Mouse (Mus musculus) heart, embryonic 12.5 days (tissue): Measurements from ENCODE around the gene Wscd2. TPM values are rescaled to one million over a fixed set of nuclear protein-coding genes. Genes with fewer than 3 reads are reported as not detected.

Experiments used
- ATAC-seq: fragments of 200-750 bp; cut with Nextera tagmentation; 2 replicates; pipeline ENCODE4 v1.8.0; 2017; ENCODE audit warnings: moderate TSS enrichment, moderate library complexity; ENCODE audit not compliant: insufficient number of reproducible peaks, low FRiP score
- H3K27ac ChIP-seq: fragments of 300-500 bp; sonication (generic); 2 replicates; pipeline ENCODE4 v1.5.1; 2016; ENCODE audit warnings: mild to moderate bottlenecking, moderate library complexity; ENCODE audit not compliant: poor library complexity, severe bottlenecking
- H3K27me3 ChIP-seq: fragments of 300-500 bp; sonication (generic); replicated peaks from 2 replicates; pipeline ENCODE4 v1.6.1; 2016; ENCODE audit warnings: mild to moderate bottlenecking, moderate library complexity
- H3K36me3 ChIP-seq: fragments of 300-500 bp; sonication (generic); 2 replicates; pipeline ENCODE4 v1.6.1; 2016; ENCODE audit warnings: mild to moderate bottlenecking, moderate library complexity
- H3K4me1 ChIP-seq: fragments of 300-500 bp; sonication (generic); replicated peaks from 2 replicates; pipeline ENCODE4 v1.6.1; 2016; ENCODE audit warnings: mild to moderate bottlenecking
- H3K4me2 ChIP-seq: fragments of 300-500 bp; sonication (generic); 2 replicates; pipeline ENCODE4 v1.6.1; 2016; ENCODE audit warnings: mild to moderate bottlenecking, moderate library complexity
- H3K4me3 ChIP-seq: fragments of 300-500 bp; sonication (generic); 2 replicates; pipeline ENCODE4 v1.5.1; 2016; ENCODE audit warnings: mild to moderate bottlenecking
- H3K9ac ChIP-seq: fragments of 300-500 bp; sonication (generic); 2 replicates; pipeline ENCODE4 v1.6.1; 2016; ENCODE audit warnings: mild to moderate bottlenecking, moderate library complexity
- H3K9me3 ChIP-seq: fragments of 300-500 bp; sonication (generic); replicated peaks from 2 replicates; pipeline ENCODE4 v1.6.1; 2016; ENCODE audit warnings: mild to moderate bottlenecking, moderate library complexity
- WGBS: fragments of 180-500 bp; shearing (Covaris S2); methylation state at CpG from one replicate; pipeline ENCODE4 v1.1.7; 2016; 5-methylcytosine and 5-hydroxymethylcytosine counted together
- polyA plus RNA-seq: library from polyadenylated mRNA; unstranded; fragments of >200 nt; fragmentation: Nextera tagmentation; extraction: Ambion mirVana; gene quantifications from 2 replicates; pipeline ENCODE4 v1.2.1, GENCODE M21; 2016

The Wscd2 gene
- polyA plus RNA-seq, 1 experiment from 2014 or later: 5.4 TPM

DNA sequence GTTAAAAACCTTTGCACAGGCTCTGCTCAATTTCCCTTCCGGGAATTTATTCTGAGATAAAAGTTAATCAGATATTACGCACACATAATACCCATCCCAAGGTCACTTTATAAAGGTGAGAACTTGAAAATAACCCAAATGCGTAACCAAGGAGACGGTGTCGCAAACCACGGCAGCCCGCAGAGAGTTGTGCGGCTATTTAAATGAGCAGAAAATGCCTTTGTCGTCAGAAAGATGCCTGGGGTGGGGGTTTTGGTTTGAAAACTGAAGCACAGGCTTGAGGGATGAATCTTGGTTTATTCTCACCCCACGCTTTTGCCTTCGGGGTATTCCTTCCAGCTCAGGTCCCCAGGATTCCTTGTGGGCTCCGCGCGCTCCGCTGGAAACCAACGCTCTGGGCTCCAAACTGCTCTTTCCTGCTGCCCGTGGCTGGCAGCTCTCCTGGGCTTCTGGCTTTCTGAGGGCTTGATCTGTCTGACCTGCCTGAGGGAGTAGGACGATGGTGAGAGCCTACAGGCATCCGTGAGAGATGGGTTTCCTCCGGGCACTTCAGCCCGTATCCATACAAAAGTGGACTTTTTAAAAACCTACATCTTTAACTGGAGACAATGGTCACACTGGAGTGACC lies 28.0 kb upstream of the Wscd2 start:
- H3K9ac ChIP-seq: no peak overlapping the region
- H3K27me3 ChIP-seq: peaks cover 62% of the 10 kb centered on the region
- H3K27ac ChIP-seq: no peak overlapping the region
- no peak for ATAC-seq
- no peaks in the 10 kb centered on the region for H3K9me3 ChIP-seq
- no peaks in the 10 kb centered on the region for H3K4me1 ChIP-seq
- H3K4me3 ChIP-seq: no peak overlapping the region
- H3K36me3 ChIP-seq: no peaks in the 10 kb centered on the region
- WGBS: 24% methylated on average over 21 of the region's 21 CpGs
- H3K4me2 ChIP-seq: no peak overlapping the region; the same call in 1 of the 2 replicates

DNA sequence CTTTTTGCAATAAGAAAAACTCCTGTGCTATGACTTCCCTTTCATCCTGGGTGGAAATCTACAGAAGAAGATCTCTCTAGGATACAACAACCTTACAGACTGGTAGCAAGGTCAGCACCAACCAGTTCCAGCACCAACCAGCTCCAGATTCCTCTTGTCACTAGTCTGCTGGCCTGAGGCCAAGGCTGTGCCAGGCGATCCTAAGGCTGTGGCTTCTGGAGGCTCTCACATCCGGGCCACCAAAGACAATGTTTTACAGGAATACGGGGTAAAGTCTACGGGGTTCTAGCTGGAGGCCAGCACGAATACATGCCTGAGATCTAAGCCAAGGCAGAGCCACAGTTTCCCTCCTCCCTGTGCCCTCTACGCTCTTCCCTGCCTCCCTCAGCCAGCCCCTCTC lies 25.4 kb upstream of the Wscd2 start:
- Histone ChIP-seq H3K9ac (no peak overlapping the region), H3K27me3 (peaks cover 52% of the 10 kb centered on the region), H3K9me3 (no peaks in the 10 kb centered on the region), H3K4me3 (no peak overlapping the region), H3K4me1 (peaks cover 6% of the 10 kb centered on the region), H3K4me2 (no peak overlapping the region), H3K36me3 (no peaks in the 10 kb centered on the region), H3K27ac (no peak overlapping the region)
- no peak for ATAC-seq
- 77% methylated on average over 6 of the region's 6 CpGs for WGBS

- Histone ChIP-seq H3K9me3 (no peaks in the 10 kb centered on the region), H3K4me3 (no peak overlapping the region), H3K4me1 (peaks cover 6% of the 10 kb centered on the region), H3K36me3 (no peaks in the 10 kb centered on the region), H3K4me2 (no peak overlapping the region), H3K9ac (no peak overlapping the region), H3K27ac (no peak overlapping the region), H3K27me3 (peaks cover 37% of the 10 kb centered on the region)
- no peak for ATAC-seq
- WGBS: 68% methylated on average over 6 of the region's 6 CpGs
These were observed 23.6 kb upstream of the Wscd2 start for GRCm38 (mm10) chr5:113466536-113466935.

GRCm38 (mm10) chr5:113467072-113467471 lies 23.1 kb upstream of the Wscd2 start:
- Histone ChIP-seq H3K27me3 (peaks cover 32% of the 10 kb centered on the region), H3K9me3 (no peaks in the 10 kb centered on the region), H3K4me3 (no peak overlapping the region), H3K27ac (no peak overlapping the region), H3K36me3 (no peaks in the 10 kb centered on the region), H3K4me1 (peaks cover 6% of the 10 kb centered on the region), H3K9ac (no peak overlapping the region), H3K4me2 (no peak overlapping the region)
- ATAC-seq: no peak
- WGBS: 39% methylated on average over 4 of the region's 4 CpGs

GRCm38 (mm10) chr5:113467765-113468164 lies 22.4 kb upstream of the Wscd2 start:
- Histone ChIP-seq H3K4me3 (no peak overlapping the region), H3K4me2 (peak overlapping the region; percentile 29), H3K27ac (no peak overlapping the region), H3K36me3 (no peaks in the 10 kb centered on the region), H3K9me3 (no peaks in the 10 kb centered on the region), H3K9ac (no peak overlapping the region), H3K4me1 (peaks cover 6% of the 10 kb centered on the region), H3K27me3 (peaks cover 25% of the 10 kb centered on the region)
- WGBS: under 1% methylated on average over 8 of the region's 8 CpGs
- no peak for ATAC-seq

DNA sequence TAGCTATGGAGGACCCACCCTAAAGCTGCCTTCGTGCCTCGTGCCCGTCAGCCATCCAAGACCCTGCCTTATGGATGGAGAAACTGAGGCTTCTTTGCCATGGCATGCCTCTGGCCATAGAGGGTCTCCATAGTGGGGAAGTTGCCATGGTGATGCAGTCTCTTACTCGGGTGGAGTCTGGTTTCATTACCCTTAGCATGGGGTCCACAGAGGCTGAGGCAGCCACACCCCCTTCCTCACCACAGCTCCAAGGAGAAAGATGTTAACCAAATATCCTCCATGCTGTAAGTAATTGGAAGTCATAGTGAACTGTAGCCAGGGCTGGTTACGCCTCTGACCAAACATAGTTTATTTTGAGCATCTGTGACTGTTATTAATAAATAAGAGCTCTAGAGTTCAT lies 21.5 kb upstream of the Wscd2 start:
- WGBS: 67% methylated on average over 5 of the region's 5 CpGs
- no peak overlapping the region for H3K27ac ChIP-seq
- H3K9ac ChIP-seq: no peak overlapping the region
- no peaks in the 10 kb centered on the region for H3K9me3 ChIP-seq
- ATAC-seq: no peak
- peaks cover 6% of the 10 kb centered on the region for H3K4me1 ChIP-seq
- H3K36me3 ChIP-seq: no peaks in the 10 kb centered on the region
- H3K4me3 ChIP-seq: no peak overlapping the region
- no peak overlapping the region for H3K4me2 ChIP-seq
- peaks cover 16% of the 10 kb centered on the region for H3K27me3 ChIP-seq

GRCm38 (mm10) chr5:113469231-113469630 lies 20.9 kb upstream of the Wscd2 start:
- H3K4me1 ChIP-seq: peaks cover 6% of the 10 kb centered on the region
- H3K4me2 ChIP-seq: no peak overlapping the region
- H3K9ac ChIP-seq: no peak overlapping the region
- no peaks in the 10 kb centered on the region for H3K9me3 ChIP-seq
- peaks cover 13% of the 10 kb centered on the region; the same call in 1 of the 2 replicates for H3K27me3 ChIP-seq
- no peak overlapping the region for H3K4me3 ChIP-seq
- WGBS: 86% methylated on average over 5 of the region's 5 CpGs
- ATAC-seq: no peak
- no peak overlapping the region for H3K27ac ChIP-seq
- no peaks in the 10 kb centered on the region for H3K36me3 ChIP-seq

DNA sequence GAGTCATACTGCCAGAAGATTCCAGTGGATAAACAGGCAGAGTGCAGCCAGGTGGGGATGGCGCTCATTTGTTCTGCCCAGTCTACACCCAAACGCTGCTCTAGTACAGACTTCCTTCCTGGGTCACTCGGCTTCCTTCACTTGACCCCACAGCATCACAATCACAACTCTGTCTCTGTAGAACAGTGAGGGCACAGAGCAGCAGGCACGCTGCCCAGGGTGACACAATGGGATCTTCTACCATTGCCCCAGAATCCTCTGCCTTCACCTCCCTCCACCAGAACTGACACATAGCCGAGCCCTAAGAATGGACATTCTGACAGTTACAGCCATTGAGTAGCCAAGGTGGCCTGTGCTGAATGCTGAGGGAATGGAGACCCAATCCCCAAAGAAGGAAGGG lies 20.3 kb upstream of the Wscd2 start:
- 88% methylated on average over 5 of the region's 5 CpGs for WGBS
- no peak overlapping the region for H3K27ac ChIP-seq

GRCm38 (mm10) chr5:113471417-113471816 lies 18.7 kb upstream of the Wscd2 start:
- 32% methylated on average over 4 of the region's 4 CpGs for WGBS
- Histone ChIP-seq H3K4me3 (no peak overlapping the region), H3K27me3 (peaks cover 8% of the 10 kb centered on the region; the same call in 1 of the 2 replicates), H3K4me2 (no peak overlapping the region), H3K9ac (no peak overlapping the region), H3K4me1 (peaks cover 16% of the 10 kb centered on the region), H3K36me3 (no peaks in the 10 kb centered on the region), H3K9me3 (no peaks in the 10 kb centered on the region), H3K27ac (no peak overlapping the region)
- no peak for ATAC-seq

More for the DNA sequence above, 20.3 kb upstream of the Wscd2 start:
- H3K9me3 ChIP-seq: no peaks in the 10 kb centered on the region
- H3K36me3 ChIP-seq: no peaks in the 10 kb centered on the region
- peaks cover 8% of the 10 kb centered on the region for H3K4me1 ChIP-seq
- no peak overlapping the region for H3K9ac ChIP-seq
- peaks cover 13% of the 10 kb centered on the region; the same call in 1 of the 2 replicates for H3K27me3 ChIP-seq
- ATAC-seq: no peak
- no peak overlapping the region for H3K4me3 ChIP-seq
- H3K4me2 ChIP-seq: no peak overlapping the region

- no peak overlapping the region for H3K27ac ChIP-seq
- H3K27me3 ChIP-seq: peaks cover under 1% of the 10 kb centered on the region; the same call in 1 of the 2 replicates
- WGBS: 58% methylated on average over 7 of the region's 7 CpGs
- H3K9me3 ChIP-seq: no peaks in the 10 kb centered on the region
- no peak overlapping the region for H3K4me3 ChIP-seq
- H3K36me3 ChIP-seq: no peaks in the 10 kb centered on the region
- peaks cover 25% of the 10 kb centered on the region for H3K4me1 ChIP-seq
- no peak for ATAC-seq
- no peak overlapping the region for H3K4me2 ChIP-seq
- H3K9ac ChIP-seq: no peak overlapping the region
These were observed 17.8 kb upstream of the Wscd2 start for GRCm38 (mm10) chr5:113472339-113472738.

DNA sequence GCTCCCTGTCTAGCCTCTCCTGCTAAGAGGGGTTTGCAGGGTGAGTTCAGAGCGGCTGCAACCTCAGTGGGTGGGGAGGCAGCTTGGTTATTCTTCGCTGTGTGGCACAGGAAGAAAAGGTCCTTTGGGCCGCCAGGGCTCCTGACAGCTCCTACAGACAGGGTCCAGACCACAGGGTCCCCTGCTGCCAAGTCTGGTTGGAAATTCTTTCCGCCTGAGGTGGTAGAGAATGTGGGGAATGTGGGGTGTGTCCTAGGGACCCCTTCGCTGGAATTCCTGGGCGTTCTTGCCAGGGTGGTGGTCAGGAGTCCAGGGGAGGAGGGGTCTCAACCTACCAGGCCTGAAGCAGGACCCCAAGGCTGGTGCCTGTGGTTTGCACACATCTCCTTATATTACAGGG lies 13.3 kb upstream of the Wscd2 start:
- peak; percentile 76; the same call in 1 of the 2 replicates for ATAC-seq
- peak overlapping the region; percentile 42 for H3K27ac ChIP-seq
- WGBS: 4% methylated on average over 6 of the region's 6 CpGs

DNA sequence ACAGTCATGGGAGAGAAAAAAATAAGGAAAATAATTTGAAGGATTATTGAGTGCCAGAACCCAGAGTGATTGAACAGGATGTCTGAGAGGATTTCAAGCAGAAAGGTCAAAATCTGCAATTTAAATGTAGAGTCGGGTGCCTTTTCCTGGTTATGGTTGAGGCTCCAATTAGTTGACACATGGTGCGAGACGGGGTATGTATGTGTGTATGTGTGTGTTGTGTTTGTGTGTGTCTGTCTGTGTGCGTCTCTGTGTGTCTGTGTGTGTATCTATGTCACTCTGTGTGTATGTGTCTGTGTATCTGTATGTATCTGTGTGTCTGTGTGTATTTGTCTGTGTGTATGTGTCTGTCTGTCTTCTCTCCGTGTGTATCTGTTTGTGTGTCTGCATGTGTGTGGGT lies 11.1 kb upstream of the Wscd2 start:
- H3K27ac ChIP-seq: no peak overlapping the region
- peaks cover 29% of the 10 kb centered on the region for H3K4me1 ChIP-seq
- H3K9me3 ChIP-seq: no peaks in the 10 kb centered on the region
- no peak overlapping the region for H3K4me2 ChIP-seq
- WGBS: 79% methylated on average over 5 of the region's 5 CpGs
- H3K36me3 ChIP-seq: no peaks in the 10 kb centered on the region
- H3K4me3 ChIP-seq: no peak overlapping the region
- ATAC-seq: no peak
- H3K9ac ChIP-seq: no peak overlapping the region
- no peaks in the 10 kb centered on the region for H3K27me3 ChIP-seq

More for the DNA sequence above, 13.3 kb upstream of the Wscd2 start:
- Histone ChIP-seq H3K36me3 (no peaks in the 10 kb centered on the region), H3K27me3 (no peaks in the 10 kb centered on the region), H3K9ac (no peak overlapping the region), H3K4me3 (no peak overlapping the region), H3K9me3 (no peaks in the 10 kb centered on the region), H3K4me1 (peaks cover 23% of the 10 kb centered on the region), H3K4me2 (0 out of 2 replicates have a peak overlapping the region, but pooled peaks have one; percentile 9)
